9 mouse cellular contexts compared by ENCODE assay signal in the genomic region with DNA sequence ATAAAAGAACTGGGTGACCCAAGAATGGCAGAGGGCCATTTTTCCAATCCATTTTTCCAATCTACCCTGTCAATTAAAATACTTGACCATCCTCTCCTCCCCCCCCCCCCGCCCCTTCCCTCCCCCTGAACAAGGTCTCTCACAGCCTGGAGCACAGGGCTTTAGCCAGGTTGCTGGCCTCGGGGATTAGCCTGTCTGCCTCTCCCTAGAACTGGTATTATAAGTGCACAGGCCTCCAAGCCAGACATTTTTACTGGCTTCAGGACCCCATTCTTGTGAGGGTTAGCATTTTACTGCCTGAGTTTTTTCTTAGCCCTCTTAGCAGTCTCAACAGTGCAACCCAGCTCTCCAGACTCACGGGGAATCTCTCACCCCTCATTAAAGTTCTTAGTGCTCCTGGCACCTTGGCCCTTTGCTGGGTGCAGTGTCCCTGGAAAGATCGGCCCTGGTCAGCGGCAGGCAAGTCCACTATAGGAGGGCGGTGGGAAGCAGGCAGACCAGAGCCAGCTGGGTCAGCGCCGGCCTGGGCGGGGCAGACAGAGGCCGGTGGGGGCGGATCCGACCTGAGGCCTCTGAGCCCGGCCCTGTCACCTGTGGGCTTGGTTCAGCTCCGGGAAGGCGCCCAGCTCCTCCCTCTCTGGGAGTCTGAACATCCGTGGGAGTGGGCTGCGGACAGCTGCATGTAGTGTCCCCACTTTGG. TPM values are rescaled to one million over a fixed set of nuclear protein-coding genes. Genes with fewer than 3 reads are reported as not detected.
A peak's percentile ranks its signal among the peaks of the same experiment; 100 is the strongest.
DNase-seq lines count a peak whose midpoint lies in the region.
"Had no signal": no experiment of that assay in that cellular context is flagged by ENCODE, and none has a peak within 500 bp of the region (broad histone marks: within the 10 kb centered on the region; RNA-seq: fewer than 3 reads in every experiment).

TSS of gene Wdr72 (plus strand) at position 596 of the 700 bp plus-strand sequence.

- H3K4me3 ChIP-seq in forebrain, embryonic 10.5 days, result peak within 1 kb of the TSS; percentile 50

- peaks cover 27% of the 10 kb centered on the region for H3K27me3 ChIP-seq in forebrain, embryonic 10.5 days (ENCODE audit: poor library complexity, severe bottlenecking)

- no peaks in the 10 kb centered on the region for H3K36me3 ChIP-seq in forebrain, embryonic 10.5 days (replicated peaks)

- WGBS in forebrain, embryonic 10.5 days, result 3% methylated on average over 16 of the region's 17 CpGs

- H3K9me3 ChIP-seq in forebrain, embryonic 10.5 days, result no peaks in the 10 kb centered on the region

- 0 out of 2 replicates have a peak within 1 kb of the TSS, but pooled peaks have one; percentile 60 for H3K27ac ChIP-seq in forebrain, embryonic 10.5 days

- peak; percentile 32 for DNase-seq in Muller cell, postnatal 12 days (ENCODE audit: inconsistent ontology term)
- DNase-seq in forebrain, embryonic 10.5 days (ENCODE audit: extremely low spot score, low spot score), result peak; percentile 16
- peak; percentile 83 for DNase-seq in kidney, adult 18-20 months
- DNase-seq in lung, adult 18-20 months, result peak; percentile 15 to 35
- peak; percentile 17 for DNase-seq in ovary, postnatal 36 days (ENCODE audit: low spot score)
- no peak for DNase-seq in layer of hippocampus, adult 11-12 months (ENCODE audit: low spot score)
- DNase-seq in layer of hippocampus, postnatal 14 days (ENCODE audit: low spot score in 2 of 2), result no peak
- DNase-seq in gastrocnemius, adult 8-10 months (ENCODE audit: low spot score in 2 of 2), result no peak

- H3K4me1 ChIP-seq in forebrain, embryonic 10.5 days, result peaks cover 14% of the 10 kb centered on the region

RNA-seq across cellular contexts. Expression of gene Wdr72, which starts in this region (rescaled TPM):
- polyA plus RNA-seq in forebrain, embryonic 10.5 days (2016; fragmentation: Nextera tagmentation; extraction: Ambion mirVana), result 0.07 and 0.28 TPM in 2 replicates
- total RNA-seq in layer of hippocampus, postnatal 14 days (2021), result under 1 TPM in 1 of 2 experiments, not detected in 1; 0.51 TPM
- total RNA-seq in gastrocnemius, adult 8-10 months (2022), result not detected
- total RNA-seq: left cerebral cortex, postnatal 10 days had no signal

Comparison
In these comparisons a context has a peak if more than half of its experiments do, and no peak if none do; other contexts are left out.
1. Peak in DNase-seq, H3K4me3 ChIP-seq and H3K27ac ChIP-seq in forebrain, embryonic 10.5 days; RNA of the gene not detected or under 1 TPM.
2. DNase-seq: peak in Muller cell, postnatal 12 days (single experiment), kidney, adult 18-20 months (single experiment), lung, adult 18-20 months (2 of 2) and ovary, postnatal 36 days (single experiment); none in layer of hippocampus, adult 11-12 months (single experiment), layer of hippocampus, postnatal 14 days (0 of 2) and gastrocnemius, adult 8-10 months (0 of 2).